Mouse (Mus musculus) CD8-positive naive resting alpha-beta T cell, adult 57 days (primary cell): ENCODE data around the gene Kif21b. TPM values are rescaled to one million over a fixed set of nuclear protein-coding genes. Genes with fewer than 3 reads are reported as not detected.

ENCODE experiments used
- total RNA-seq: library from RNA; stranded (reverse); gene quantifications from one replicate; pipeline ENCODE4 v1.2.4, GENCODE M21; 2023

Gene Kif21b
- 364 TPM for total RNA-seq

GRCm38 (mm10) chr1:136130951-136131558 lies at the start of gene Kif21b:
TSS of gene Kif21b (plus strand) at chr1:136131389.

DNA sequence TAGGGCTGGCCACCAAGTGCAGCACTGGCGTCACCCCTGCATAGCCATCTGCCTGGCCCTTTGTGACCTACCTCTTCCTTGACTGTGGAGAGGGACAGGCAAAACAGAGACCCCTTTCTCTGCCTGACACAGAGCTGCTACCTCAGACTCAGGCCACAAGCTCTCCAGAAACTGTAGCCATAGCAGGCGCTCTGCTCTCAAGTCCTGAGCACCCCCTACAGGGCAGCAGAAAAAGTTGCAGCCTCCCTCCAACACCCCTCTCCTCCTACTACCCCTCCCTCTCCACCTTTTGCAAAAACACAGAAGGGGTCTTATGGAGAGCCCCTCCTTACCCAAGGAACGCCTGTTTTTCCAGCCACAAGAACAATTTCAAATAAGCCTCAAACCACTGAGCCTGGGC lies 81.6 kb downstream of the Kif21b start, which contains the start of gene Mroh3:
Gene Mroh3, minus strand, starts transcription at position 26 of the 400 bp plus-strand sequence.

Other genes with a start within 250 kb of the Kif21b start
- not detected for gene Pkp1, start 212.2 kb upstream of the Kif21b start, total RNA-seq
- not detected for gene Igfn1, start 125.0 kb upstream of the Kif21b start, total RNA-seq
- gene Tmem9, start 123.2 kb upstream of the Kif21b start, total RNA-seq = 11.8 TPM
- not detected for gene Ascl5, start 80.6 kb upstream of the Kif21b start, total RNA-seq
- 0.55 TPM for gene Cacna1s, start 78.6 kb upstream of the Kif21b start, total RNA-seq
- not detected for gene Mroh3, start 81.4 kb downstream of the Kif21b start, total RNA-seq
- not detected for gene Inava, start 102.9 kb downstream of the Kif21b start, total RNA-seq
- not detected for gene Gpr25, start 129.5 kb downstream of the Kif21b start, total RNA-seq
- gene Camsap2, start 214.7 kb downstream of the Kif21b start, total RNA-seq = 36.4 TPM